Mouse (Mus musculus) embryonic fibroblast, embryonic 13.5 days (primary cell): ENCODE data around the gene Rb1.

Experiments
- CTCF ChIP-seq: IDR thresholded peaks from 2 replicates; pipeline ENCODE4 v1.5.1; 2011; ENCODE audit warnings: mild to moderate bottlenecking, control low read depth, low read length, moderate library complexity, borderline replicate concordance; ENCODE audit not compliant: insufficient read depth
- POLR2A ChIP-seq: IDR thresholded peaks from 2 replicates; pipeline ENCODE4 v1.6.1; 2011; ENCODE audit warnings: low read depth, mild to moderate bottlenecking, control low read depth, low read length, moderate library complexity

- TF ChIP-seq POLR2A = no peak
- no peak for TF ChIP-seq CTCF
Observed at GRCm38 (mm10) chr14:73279096-73279495, 46.5 kb downstream of the Rb1 start.
